Mouse (Mus musculus) effector memory CD4-positive, alpha-beta T cell, adult 5 months (primary cell): ENCODE measurements around the gene Trp53rkb. TPM values are rescaled to one million over a fixed set of nuclear protein-coding genes. Genes with fewer than 3 reads are reported as not detected.

ENCODE experiments used
- polyA plus RNA-seq: library from polyadenylated mRNA; unstranded; fragments of 100-300 nt; shearing (Covaris generic); gene quantifications from one replicate; pipeline ENCODE4 v1.2.1, GENCODE M21; 2017

Gene Trp53rkb
- polyA plus RNA-seq: 2.1 TPM

DNA sequence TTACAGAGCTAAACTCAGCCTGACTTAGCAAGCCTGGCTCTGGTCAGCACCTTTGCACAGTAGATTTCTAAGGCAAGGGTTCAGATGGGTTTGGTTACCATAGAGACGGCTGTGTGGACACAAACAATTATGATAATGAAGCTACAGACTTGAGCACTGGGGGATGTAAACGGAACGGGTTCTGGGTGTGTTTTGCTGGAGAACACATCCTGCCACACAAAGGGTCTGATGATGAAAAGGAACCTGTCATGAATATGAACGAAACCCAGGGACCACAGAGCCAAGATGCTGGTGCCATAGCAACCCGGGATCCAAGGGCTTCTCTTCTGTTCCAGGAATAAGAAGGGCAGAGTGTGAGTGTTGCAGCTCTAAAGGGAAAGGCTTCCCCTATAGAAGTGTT lies at the start of gene Trp53rkb:
Trp53rkb (plus strand) TSS at position 177 of the 400 bp plus-strand sequence.

DNA sequence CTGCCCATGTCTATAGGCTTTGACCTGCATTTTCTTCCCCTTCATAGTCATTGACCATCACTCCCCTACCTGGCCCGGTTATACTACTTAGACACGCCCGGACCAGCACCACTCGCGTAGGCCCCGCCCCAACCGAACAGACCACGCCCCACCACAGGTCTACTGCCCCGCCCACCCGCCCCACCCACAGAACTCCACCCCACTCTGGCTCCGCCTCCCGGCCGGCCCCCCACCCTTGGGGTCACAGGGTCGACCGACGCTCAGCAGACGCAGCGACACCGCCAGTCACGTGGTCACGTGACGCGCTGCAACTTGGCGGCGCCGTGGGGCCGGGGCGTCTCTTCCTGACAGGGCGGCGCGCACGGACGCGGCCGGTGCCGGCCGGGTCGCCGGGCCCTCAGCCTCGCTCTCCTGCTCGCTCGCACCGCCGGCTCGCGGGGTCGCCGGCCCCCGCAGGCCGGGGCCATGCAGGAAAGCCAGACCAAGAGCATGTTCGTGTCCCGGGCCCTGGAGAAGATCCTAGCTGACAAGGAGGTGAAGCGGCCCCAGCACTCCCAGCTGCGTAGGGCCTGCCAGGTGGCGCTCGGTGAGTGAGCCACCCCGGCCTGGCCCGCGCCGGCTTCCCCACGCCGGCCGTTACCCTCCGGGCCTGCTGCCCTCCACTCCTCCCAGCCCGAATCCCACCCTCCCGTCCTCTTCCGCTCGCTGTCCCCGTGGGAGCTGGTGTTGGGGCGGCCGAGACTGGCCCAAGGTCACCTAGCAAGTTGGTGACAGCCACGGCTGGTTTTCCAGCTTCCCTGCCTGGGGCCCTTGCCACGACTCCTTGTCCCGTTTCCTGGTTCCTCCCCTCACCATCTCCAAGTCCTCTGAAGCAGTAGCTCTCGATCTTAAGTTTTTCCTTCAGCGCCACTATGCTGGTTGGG lies 13.2 kb downstream of the Trp53rkb start, which contains the start of gene Arfgef2:
Arfgef2 (plus strand) TSS at position 339 of the 923 bp plus-strand sequence.

Other genes with a start within 250 kb of the Trp53rkb start
- gene Prex1, start 78.7 kb upstream of the Trp53rkb start, polyA plus RNA-seq: 227 TPM
- gene Arfgef2, start 13.1 kb downstream of the Trp53rkb start, polyA plus RNA-seq: 23.0 TPM
- 99.8 TPM for gene Cse1l, start 113.5 kb downstream of the Trp53rkb start, polyA plus RNA-seq
- gene Stau1, start 203.8 kb downstream of the Trp53rkb start, polyA plus RNA-seq: 100 TPM
- gene Ddx27, start 222.7 kb downstream of the Trp53rkb start, polyA plus RNA-seq: 70.2 TPM